Mouse (Mus musculus) stomach, embryonic 14.5 days (tissue): Measurements from ENCODE around the gene Ascl1. TPM values are rescaled to one million over a fixed set of nuclear protein-coding genes. Genes with fewer than 3 reads are reported as not detected.

Experiments
- polyA plus RNA-seq: library from polyadenylated mRNA; unstranded; fragments of >200 nt; fragmentation: Nextera tagmentation; extraction: Ambion mirVana; gene quantifications from 2 replicates; pipeline ENCODE4 v1.2.1, GENCODE M21; 2014

The Ascl1 gene
- polyA plus RNA-seq, 1 experiment from 2014 or later, result 15.6 TPM

Other genes with a start within 250 kb of the Ascl1 start
- gene Pah, start 28.1 kb upstream of the Ascl1 start, polyA plus RNA-seq, result 0.68 and 0.88 TPM in 2 replicates